Mouse (Mus musculus) left cerebral cortex, adult 18-20 months (tissue): ENCODE measurements around the gene Grasp. TPM values are rescaled to one million over a fixed set of nuclear protein-coding genes. Genes with fewer than 3 reads are reported as not detected.

Experiments
- DNase-seq, 2 experiments: peaks; one replicate each; pipeline ENCODE4 v3.0.0; 2021 to 2022; ENCODE audit warnings: low spot score in 2 of 2, mixed read lengths in 1 of 2
- total RNA-seq, 2 experiments: library from RNA; stranded (reverse); gene quantifications; 2 replicates each; pipeline ENCODE4 v1.2.3; 2021

The Grasp gene
- total RNA-seq, 2 experiments from 2014 or later: 77.7 to 111 TPM

DNA sequence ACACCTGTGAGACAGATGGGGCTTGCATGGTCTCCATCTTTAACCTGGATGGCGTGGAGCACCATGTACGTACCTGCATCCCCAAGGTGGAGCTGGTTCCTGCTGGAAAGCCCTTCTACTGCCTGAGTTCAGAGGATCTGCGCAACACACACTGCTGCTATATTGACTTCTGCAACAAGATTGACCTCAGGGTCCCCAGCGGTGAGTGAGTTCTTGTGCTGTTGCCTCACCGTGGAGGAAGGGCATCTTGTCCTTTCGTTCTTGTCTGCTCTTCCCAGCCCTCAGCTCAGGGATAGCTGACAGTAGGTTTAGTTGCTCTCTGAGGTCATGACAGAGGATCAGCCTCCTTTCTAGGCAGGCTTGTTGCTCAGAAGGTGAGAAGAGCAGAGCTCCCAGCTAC, 30.0 kb upstream of the Grasp start:
- DNase-seq: no peak

DNA sequence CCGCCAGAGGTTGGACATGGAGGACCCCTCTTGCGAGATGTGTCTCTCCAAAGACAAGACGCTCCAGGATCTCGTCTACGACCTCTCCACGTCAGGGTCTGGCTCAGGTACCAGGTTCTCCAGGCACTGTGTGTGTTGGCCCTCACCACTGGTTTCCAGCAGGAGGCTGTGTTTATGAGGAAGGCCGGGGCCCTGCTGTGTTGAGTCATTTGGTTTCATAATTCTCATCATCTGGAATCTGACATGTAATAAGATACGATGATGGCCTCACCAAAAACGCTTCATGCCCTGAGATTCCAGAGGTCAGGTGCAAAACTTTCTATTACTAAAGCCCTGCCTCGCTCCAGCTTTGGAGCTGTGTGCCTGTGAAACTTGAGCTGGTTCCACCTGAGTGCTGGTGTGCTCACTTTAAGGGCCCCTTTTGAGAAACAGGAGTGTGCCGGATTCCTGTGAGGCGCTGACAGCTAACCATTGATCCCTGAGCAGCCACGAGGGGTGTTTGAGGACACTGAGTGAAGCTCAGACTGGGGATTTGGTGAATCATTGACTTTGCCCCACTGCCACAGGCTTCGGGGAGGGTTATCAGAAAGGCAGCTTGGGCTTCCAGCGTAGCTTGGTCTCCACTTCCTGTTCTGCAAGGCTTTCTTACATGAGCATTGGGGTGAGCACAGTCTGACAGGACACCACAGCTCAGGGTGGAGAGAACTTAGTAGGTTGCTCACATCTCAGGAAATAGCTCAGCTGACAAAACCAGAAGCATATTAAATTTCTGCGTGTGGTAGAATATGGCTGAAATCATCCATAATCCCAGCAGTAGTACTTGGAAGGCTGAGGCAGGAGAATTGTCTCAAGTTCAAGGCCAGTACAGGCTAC, 28.8 kb upstream of the Grasp start:
- no peak for DNase-seq

DNA sequence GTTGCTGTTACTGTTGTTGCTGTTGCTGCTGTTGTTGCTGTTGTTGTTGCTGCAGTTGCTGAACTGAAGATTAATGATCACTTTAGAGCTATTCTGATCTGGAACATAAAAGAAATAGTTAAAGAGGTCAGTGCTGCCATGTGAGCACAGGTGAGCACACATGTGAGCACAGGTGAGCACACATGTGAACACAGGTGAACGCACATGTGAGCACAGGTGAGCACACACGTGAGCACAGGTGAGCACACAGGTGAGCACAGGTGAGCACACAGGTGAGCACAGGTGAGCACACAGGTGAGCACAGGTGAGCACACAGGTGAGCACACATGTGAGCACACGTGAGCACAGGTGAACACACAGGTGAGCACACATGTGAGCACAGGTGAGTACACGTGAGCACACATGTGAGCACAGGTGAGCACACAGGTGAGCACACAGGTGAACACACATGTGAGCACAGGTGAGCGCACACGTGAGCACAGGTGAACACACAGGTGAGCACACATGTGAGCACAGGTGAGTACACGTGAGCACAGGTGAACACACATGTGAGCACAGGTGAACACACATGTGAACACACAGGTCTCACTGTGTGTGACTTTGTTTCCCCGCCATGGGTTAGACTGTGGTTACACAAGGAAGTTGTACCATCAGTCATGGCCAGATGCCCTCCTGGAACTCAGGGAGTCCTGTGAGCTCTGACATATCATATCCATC, 27.8 kb upstream of the Grasp start:
- DNase-seq: no peak

DNA sequence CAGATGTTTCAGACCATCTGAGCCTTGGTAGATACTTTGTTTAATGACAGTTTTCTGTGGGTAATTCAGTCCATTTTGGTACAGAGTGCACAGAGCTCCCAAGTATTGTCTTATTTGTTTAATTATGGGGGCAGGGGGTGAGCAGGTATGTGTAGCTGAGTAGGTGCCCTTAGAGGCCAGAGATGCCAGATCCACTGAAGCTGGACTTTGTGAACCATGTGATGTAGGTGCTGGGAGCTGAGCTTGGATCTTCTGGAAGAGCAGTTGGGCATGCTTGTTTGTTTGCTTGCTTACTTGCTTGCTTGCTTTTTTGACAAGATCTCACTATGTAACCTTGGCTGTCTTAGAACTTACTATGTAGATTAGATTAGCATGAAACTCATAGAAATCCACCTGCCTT, 27.0 kb upstream of the Grasp start:
- DNase-seq: no peak

DNA sequence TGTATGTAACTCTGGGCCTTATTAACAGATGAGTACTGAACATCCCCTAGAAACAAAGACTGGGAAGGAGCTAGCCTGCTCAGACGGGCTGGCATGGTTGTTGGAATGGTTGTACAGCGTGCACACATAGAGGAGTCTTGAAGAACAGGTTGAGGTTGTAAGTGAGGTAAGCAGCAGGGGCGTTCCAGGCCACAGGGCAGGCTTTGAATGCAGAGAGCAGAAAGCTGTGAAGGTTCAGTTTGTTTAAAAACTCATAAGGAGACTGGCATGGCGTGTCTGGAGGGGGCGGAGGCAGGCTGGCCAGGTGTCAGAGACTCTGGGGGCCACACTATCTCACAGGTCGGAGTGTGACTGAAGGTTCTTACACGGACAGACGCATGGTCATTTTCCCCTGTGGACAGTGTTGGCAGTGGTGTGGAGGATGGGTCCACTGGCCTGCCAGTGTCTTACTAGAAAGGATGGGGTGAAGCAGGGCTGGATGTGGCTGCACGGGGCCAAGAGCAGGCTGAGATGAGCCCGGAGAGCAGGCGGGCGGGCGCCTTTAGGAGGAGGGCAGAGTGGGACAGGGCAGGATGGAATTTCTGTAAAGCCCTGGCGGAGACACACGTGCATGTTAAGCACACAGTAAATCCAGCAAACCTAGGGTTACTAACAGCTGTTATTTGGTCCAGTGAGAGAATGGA, 26.4 kb upstream of the Grasp start:
- DNase-seq: no peak

DNA sequence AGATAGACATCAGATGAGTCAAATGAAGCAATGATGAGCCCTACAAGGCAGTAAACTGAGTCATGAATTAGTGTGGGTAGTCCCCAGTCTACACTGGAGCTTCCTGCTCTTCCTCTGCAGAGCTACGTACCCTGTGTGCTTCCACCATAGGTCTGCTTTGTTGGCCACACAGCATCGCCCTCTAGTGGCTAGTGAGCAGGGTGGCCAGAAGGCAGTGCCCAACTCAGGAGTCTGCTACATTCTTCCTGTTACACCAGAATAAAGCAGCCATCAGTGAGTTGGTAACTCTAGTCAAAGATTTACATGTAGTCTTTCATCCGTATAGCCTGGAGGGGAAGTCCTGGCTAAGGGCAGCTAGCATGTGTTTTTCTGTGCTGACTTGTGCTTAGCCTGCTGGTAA, 25.8 kb upstream of the Grasp start:
- DNase-seq: peak; percentile 69 to 73

DNA sequence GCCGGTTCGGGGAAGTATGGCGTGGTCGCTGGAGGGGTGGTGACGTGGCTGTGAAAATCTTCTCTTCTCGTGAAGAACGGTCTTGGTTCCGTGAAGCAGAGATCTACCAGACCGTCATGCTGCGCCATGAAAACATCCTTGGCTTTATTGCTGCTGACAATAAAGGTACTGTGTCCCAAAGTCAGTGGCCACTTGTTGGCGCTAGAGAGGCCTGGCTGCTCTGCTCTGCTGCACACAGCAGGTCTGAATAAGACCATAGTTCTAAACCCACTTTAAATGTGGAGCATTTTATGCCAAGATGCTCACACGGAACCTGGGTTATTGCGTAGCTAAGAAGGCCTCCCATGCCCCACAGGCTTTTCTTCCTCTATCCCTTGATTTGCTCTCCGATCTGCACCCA, 25.1 kb upstream of the Grasp start:
- DNase-seq: no peak

DNA sequence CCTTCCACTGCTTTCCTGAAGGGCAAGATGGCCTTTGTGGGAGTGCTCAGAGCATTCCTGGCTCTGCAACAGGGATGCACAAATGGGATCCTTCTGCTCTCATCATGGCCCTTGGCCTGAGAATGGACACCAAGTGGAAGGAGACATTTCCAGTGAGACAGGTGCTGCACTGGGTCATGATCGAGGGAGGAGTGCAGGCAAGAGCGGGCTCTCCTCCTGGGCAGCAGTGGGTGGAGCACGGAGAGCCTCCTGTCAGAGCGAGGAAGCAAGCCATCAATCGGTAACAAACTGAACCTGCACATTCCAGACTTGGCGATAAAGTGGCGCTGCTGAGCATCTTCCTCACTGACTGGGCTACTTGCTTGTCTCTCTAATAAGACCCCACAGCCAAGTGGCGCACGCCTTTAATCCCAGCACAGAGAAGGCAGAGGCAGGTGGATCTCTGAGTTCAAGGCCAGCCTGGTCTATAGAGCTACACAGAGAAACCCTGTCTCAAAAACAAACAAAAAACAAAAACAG, 23.2 kb upstream of the Grasp start:
- no peak for DNase-seq

DNA sequence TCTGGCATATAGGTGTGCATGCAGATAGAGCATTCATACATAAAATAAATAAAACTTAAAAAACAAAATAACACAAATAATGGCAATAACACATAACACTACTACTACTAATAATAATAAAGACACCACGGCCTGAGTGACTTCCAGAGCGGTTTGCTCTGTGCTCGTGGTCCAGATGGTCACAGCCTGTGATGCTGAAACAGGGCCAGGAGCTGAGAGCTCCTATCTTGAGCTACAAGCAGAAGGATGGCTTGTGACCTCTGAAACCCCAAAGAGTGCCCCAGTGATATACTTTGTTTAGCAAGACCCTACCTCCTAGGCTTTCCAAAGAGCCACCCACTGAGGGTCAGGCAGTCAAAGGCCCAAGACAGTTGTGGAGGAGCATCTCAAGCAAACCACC, 22.6 kb upstream of the Grasp start:
- no peak for DNase-seq

DNA sequence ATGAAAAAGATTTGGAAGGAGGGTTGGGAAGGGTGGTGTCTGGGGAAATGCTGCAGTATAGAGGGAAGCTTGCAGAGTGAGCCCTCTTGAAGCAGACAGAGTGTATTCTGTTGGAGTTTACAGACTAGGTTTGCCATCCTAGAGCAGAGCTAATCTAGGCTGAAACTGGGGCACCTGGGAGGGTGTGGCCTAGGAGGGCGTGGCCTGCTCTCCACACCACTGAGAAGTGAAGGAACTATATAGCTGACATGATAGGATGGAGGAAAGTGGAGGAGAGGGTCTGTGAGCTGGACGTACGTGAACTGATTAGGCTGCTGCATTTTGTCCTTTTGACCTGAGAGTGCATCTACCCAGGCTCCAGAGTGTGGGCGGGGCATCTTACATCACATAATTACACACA, 20.3 kb upstream of the Grasp start:
- DNase-seq: no peak

DNA sequence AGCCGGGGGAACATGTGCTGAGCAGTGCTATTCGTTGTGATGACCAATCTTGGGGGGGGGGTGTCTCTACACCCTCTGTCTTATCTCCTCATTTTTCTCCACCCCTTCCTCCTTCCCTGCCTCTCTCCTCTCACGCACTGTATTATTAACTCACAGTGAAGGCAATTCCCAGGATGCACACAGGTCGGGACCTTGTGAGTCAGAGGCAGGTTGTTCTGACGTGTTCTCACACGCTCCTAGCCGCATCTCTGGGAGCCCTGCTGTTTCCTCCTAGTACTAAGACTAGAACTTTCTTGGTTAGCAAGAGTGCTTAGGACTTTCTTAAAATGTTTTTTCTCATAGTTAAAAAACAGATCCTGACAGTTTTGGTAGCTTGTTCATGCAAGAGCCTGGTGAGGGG, 19.2 kb upstream of the Grasp start:
- no peak for DNase-seq

DNA sequence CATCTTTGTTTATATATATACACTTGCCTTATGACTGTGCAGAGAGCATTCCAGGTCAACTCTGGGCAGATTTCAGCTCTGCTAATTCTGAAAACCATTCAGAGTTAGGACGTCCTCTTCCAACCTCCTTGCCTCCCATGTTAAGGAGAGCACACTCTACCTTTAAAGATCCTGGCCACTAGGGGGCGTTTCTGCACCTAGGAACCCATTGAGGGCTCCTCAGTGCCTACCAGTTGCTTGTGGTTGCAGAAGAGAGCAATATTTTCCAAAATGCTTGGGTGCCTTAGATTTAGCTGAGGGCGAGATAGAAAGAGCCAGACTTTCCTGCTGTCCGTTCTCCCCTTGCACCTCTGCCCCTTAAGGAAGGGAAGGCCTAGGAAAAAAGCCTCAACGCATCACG, 13.8 kb upstream of the Grasp start:
- peak in 1 of 2 experiments; percentile 78 for DNase-seq

DNA sequence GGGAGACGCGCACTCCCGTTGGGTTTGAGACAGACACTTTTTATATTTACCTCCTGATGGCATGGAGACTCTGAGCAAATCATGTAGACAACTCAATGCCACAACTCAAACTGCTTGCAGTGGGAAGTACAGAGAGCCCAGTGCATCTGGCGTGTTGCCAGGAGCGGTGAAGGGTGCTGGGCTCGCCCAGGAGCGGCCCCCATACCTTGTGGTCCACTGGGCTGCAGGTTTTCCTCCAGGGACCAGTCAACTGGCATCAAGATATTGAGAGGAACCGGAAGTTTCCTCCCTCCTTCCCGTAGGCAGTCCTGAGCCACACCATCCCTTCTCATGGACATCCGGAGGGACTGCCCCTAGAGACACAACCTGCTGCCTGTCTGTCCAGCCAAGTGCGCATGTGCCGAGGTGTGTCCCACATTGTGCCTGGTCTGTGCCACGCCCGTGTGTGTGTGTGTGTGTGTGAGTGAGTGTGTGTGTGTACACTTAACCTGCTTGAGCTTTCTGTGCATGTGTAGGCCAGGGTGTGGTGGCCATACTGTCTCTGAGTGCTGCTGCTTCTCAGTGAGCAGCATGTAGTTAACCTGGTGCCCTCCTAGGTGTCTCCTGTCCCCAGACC, 12.9 kb upstream of the Grasp start:
- no peak for DNase-seq

DNA sequence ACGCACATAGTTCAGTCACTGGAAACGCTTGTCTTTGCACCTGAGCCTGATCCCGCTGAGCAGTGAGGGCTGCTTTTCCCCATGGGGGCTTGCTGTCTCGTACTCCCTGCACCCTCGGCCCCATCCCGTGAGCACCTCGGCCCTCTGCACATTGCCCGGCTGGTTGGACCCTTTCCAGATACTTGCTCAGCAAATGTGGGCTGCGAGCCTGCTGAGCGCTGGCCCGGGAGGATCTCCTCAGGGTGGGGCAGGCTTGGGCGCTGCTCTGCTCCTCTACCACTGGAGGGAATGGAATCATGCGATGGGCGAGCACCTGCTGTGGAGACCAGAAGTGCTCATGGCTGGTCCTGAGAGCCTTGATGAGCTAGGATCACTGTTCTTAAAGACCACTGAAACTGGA, 11.6 kb upstream of the Grasp start:
- DNase-seq: no peak

DNA sequence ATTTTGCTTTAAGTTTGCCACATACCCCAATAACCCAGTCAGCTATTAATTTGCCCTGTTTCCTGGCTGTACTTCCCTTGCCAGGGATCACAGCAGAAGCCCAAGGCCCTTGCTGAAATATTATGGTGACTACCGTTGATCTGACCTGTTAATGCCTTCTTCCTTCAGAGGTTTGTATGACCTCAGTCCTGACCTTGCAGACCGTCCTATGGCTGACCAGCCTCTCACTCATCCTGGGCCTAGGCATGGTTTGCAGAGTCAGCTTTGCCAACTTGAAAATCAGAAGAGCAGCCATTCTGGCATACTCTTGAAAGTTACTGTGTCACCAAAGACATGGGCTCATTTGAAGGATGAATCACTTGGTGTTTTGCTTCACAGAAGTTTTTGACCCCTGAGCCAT, 8.9 kb upstream of the Grasp start:
- DNase-seq: no peak

DNA sequence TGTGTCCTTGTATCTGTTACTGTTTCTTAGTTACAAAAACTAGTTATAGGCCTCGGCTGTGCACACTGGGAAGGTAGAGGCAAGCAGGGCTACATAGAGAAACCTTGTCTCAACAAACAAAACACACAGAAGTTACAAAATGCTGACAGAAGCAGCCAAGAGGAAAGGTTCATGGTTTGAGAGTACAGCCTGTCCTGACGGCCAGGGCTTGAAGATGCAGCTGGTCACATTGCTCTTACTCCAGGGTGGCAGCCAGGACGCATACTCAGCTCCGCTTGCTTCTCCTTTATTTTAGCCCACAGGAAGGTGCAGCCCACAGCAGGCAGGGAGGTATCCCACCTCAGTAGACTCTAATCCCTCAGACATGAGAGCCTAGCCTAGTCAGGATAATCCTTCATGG, 8.0 kb upstream of the Grasp start:
- no peak for DNase-seq

DNA sequence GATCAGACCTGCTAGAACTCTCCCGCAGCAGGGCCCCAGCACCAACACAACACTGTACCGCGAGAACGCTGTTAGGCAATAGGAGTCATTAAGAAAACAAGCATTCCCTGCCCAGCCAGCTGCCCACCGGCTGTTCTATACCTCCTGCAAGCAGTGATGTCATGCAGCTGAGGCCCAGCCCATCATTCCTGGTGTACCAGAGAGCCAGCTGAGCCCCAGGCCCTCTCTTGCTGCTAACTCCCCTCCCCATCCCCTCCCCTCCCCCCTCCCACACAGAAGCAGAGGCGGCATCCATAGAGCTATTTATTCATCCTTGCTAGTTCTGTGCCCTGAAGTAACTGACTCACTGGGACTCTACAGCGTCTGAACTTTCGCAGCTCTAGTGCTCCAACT, 3.1 kb upstream of the Grasp start:
- no peak for DNase-seq

DNA sequence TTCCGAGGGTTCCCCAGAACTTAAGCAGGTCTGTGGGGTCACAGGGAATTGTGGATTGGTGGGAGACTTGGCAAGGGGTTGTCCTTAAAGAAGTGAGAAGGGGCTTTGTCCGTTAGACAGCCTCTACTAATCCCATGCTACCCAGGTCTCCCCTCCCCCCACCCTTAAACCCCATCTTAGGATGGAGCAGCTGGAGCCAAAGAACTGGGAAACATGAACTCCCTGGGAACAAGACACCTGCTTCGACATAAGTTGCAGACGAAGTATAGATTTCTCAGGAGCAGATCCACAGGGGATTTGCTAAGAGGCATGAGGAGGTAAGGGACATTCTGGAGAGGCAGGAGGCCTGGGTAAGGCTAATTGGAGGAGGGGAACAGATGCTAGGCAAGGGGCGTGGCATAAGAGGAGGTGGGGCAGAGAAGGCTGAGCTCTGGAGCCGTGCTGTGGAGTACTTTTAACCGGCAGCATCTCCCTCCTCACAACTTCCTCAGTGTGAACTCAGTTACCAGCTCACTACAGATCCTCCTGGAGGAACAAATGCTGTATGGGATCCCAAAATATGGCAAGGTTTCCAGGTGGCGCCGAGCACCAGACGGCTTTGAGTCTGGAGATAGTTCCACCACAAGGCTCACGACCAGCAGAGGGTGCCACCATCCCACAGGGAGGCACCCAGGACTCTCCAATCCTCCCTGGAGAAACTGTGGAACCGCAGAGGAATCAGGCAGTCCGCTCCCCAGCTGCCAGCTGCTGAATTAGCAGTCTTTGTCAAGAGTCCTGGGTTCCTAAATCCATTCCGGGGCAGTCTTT, 2.5 kb upstream of the Grasp start:
- DNase-seq: peak; percentile 93 to 97

DNA sequence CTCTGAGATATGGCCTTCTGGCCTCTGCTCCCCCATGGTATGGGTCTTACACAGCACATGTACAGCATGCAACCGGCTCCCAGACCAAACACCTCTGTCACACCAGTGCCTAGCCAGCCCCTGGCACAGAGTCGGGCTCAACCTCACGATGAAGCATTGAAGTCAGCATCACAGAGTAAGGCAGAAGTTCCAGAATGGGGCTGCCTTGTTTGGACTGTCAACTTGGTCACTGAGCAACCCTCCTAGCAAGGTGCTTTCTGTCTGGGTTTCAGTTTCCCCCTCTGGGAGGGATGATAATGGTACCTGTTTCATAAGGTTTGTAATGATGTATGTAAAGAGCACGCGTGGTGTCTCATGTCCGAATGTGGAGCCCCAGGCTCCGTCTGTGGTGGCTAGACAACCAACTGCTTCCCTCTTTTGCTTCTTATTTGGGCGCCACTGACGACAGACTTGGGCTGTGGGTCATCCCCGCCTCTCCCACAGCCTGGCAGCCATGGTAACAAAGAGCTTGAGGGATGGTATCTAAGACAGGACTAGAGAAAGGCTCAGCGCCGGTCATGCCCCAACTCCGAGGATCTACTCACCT, 998 bp upstream of the Grasp start:
- DNase-seq: peak in 1 of 2 experiments; percentile 59

DNA sequence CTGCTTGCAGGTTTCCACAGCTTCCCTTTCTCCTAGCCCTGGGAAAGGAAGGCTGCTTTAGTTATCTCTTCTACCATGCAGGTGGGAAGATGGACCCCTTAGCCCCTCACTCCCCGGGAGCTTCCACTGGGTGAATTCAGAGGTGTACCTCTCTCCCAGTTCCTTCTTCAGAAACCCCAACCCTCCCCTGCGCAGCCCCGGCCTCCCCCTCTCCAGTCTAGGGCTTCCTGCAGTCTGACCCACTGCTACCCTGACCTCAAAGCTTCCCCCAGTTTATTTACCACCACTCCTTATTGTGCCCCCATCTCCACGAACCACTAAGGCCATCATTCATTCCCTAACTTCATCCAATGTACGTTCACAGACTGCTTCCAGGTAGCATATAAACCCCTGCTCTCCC, 392 bp upstream of the Grasp start:
- DNase-seq: no peak
